Mouse (Mus musculus): ENCODE measurements around the gene Asb15.

DNA sequence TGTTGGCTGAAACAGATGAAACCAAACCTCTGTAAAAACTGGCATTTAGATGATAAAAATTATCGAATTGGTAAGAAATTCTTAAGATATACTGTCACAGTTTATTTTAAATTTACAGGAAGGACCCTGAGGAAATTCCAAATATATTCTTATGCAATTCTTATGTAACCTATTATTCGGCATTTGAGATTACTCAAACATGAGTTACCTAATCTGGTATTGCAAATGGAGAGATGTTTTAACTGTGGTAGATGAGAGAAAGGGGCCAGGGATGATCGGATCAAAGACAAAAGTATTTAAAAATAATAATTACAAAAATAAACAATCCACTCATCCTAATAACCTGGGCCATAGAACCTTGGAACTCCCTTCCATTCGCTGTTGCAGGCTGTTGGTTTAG, 82.4 kb downstream of the Asb15 start:
- TF ChIP-seq POLR2A (IDR thresholded peaks at IDR 0.05; ENCODE audit: borderline replicate concordance, extremely low read depth, insufficient read depth, insufficient read length, poor library complexity, severe bottlenecking) (no peak), CTCF (IDR thresholded peaks at IDR 0.05; ENCODE audit: borderline replicate concordance, extremely low read depth, insufficient read depth, insufficient read length) (no peak)
